Mouse (Mus musculus) stomach, postnatal 0 days (tissue): ENCODE measurements around the gene Usp51. TPM values are rescaled to one million over a fixed set of nuclear protein-coding genes. Genes with fewer than 3 reads are reported as not detected.
"Not testable (repeated sequence)": the region's sequence is repeated elsewhere in the genome, so short reads cannot be mapped to it uniquely, and the experiment has no call there.

Experiments
- ATAC-seq: fragments of 200-750 bp; cut with Nextera tagmentation; 2 replicates; pipeline ENCODE4 v1.8.0; 2017; ENCODE audit not compliant: low FRiP score, low TSS enrichment
- DNase-seq: peaks from one replicate; pipeline ENCODE4 v3.0.0-alpha.2; 2016; ENCODE audit warnings: low spot score
- H3K27ac ChIP-seq: fragments of 300-500 bp; sonication (generic); replicated peaks from 2 replicates; pipeline ENCODE4 v1.5.1; 2014; ENCODE audit warnings: mild to moderate bottlenecking, control low read depth
- H3K27me3 ChIP-seq: fragments of 300-500 bp; sonication (generic); 2 replicates; pipeline ENCODE4 v1.6.1; 2014; ENCODE audit warnings: low read length; ENCODE audit not compliant: control insufficient read depth, insufficient read depth
- H3K36me3 ChIP-seq: fragments of 300-500 bp; sonication (generic); 2 replicates; pipeline ENCODE4 v1.6.1; 2014; ENCODE audit warnings: low read length, mixed read lengths; ENCODE audit not compliant: control insufficient read depth, insufficient read depth
- H3K4me1 ChIP-seq: fragments of 300-500 bp; sonication (generic); replicated peaks from 2 replicates; pipeline ENCODE4 v1.6.1; 2014; ENCODE audit warnings: antibody characterized with exemption; ENCODE audit not compliant: control insufficient read depth, insufficient read depth
- H3K4me2 ChIP-seq: fragments of 300-500 bp; sonication (generic); replicated peaks from 2 replicates; pipeline ENCODE4 v1.6.1; 2014; ENCODE audit warnings: low read depth, mild to moderate bottlenecking, control low read depth, moderate library complexity
- H3K4me3 ChIP-seq: fragments of 300-500 bp; sonication (generic); 2 replicates; pipeline ENCODE4 v1.5.1; 2014; ENCODE audit warnings: low read depth, low read length, control low read depth
- H3K9ac ChIP-seq: fragments of 300-500 bp; sonication (generic); 2 replicates; pipeline ENCODE4 v1.6.1; 2014; ENCODE audit warnings: mild to moderate bottlenecking, low read length, control low read depth, mixed read lengths
- H3K9me3 ChIP-seq: fragments of 300-500 bp; sonication (generic); 2 replicates; pipeline ENCODE4 v1.6.1; 2016; ENCODE audit warnings: low read length; ENCODE audit not compliant: control insufficient read depth
- CTCF ChIP-seq: IDR thresholded peaks from 2 replicates; pipeline ENCODE4 v1.5.1; 2016; ENCODE audit warnings: antibody characterized with exemption, low read depth, mild to moderate bottlenecking, moderate library complexity
- EP300 ChIP-seq: optimal IDR thresholded peaks from 2 replicates; pipeline ENCODE3; 2016; ENCODE audit warnings: antibody characterized with exemption
- WGBS: fragments of 180-500 bp; shearing (Covaris S2); extraction: QIAGEN DNeasy Blood & Tissue Kit; methylation state at CpG from one replicate; pipeline ENCODE4 v1.1.7; 2014; 5-methylcytosine and 5-hydroxymethylcytosine counted together
- polyA plus RNA-seq: library from polyadenylated mRNA; unstranded; fragments of >200 nt; fragmentation: Nextera tagmentation; extraction: Ambion mirVana; gene quantifications from 2 replicates; pipeline ENCODE4 v1.2.1, GENCODE M21; 2015

Usp51 gene
- 0.30 and 0.31 TPM in 2 replicates for polyA plus RNA-seq

GRCm38 (mm10) chrX:153006387-153006841 is at the start of gene Usp51:
Gene Usp51 (plus strand): TSS chrX:153006469.
- no peaks in the 10 kb centered on the region for H3K4me1 ChIP-seq
- H3K9ac ChIP-seq: peak within 1 kb of the TSS; percentile 43; the same call in 1 of the 2 replicates
- no peak; the same call in 1 of the 2 replicates for ATAC-seq
- DNase-seq: peak; percentile 30
- H3K9me3 ChIP-seq: no peaks in the 10 kb centered on the region
- 22% methylated on average over 23 of the region's 23 CpGs for WGBS
- H3K27ac ChIP-seq: no peak within 1 kb of the TSS; the same call in 1 of the 2 replicates
- no peaks in the 10 kb centered on the region for H3K27me3 ChIP-seq
- peak within 1 kb of the TSS; percentile 49 for H3K4me3 ChIP-seq
- peak within 1 kb of the TSS; percentile 63 for H3K4me2 ChIP-seq
- peak; percentile 48 for TF ChIP-seq CTCF
- TF ChIP-seq EP300: no peak
- H3K36me3 ChIP-seq: no peaks in the 10 kb centered on the region

- Histone ChIP-seq H3K27ac (no peak overlapping the region), H3K4me3 (no peak overlapping the region), H3K27me3 (no peaks in the 10 kb centered on the region), H3K4me1 (no peaks in the 10 kb centered on the region), H3K9me3 (no peaks in the 10 kb centered on the region), H3K36me3 (no peaks in the 10 kb centered on the region), H3K4me2 (no peak overlapping the region), H3K9ac (no peak overlapping the region)
- TF ChIP-seq CTCF (no peak), EP300 (no peak)
- WGBS: 59% methylated on average over 6 of the region's 6 CpGs
- no peak for DNase-seq
- ATAC-seq: no peak
These were observed 36.7 kb upstream of the Usp51 start for GRCm38 (mm10) chrX:152969606-152970005.

GRCm38 (mm10) chrX:152973476-152974203 is 32.6 kb upstream of the Usp51 start:
- 16% methylated on average over 3 of the region's 19 CpGs for WGBS
- not testable (repeated sequence) for H3K4me3 ChIP-seq, DNase-seq, H3K4me2 ChIP-seq, H3K9ac ChIP-seq, H3K27ac ChIP-seq, H3K4me1 ChIP-seq, H3K27me3 ChIP-seq, H3K9me3 ChIP-seq, H3K36me3 ChIP-seq
- peak; percentile 67 for ATAC-seq

DNA sequence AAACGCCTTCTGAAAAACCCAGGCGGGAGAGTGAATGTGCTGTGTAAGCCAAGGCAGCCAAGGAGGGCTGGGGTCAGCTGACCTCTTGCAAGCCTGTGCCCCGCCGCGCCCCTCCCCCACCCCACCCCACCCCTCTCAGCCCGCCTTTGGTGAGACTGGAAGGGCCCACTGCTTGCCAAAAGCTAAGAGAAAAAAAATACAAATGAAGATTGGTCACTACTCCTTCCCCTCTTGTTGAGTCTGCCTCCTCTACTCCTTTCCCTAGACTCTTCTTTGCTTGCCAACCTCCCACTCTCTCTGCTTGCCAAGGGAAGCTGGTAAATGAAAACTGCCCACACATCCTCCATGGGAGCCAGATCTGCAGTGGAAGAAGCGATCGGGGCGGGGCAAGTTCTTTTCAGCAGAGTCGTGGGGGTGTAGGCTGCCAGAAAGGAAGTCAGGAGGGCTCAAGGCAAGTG is 32.0 kb upstream of the Usp51 start:
- TF ChIP-seq CTCF: no peak
- no peak for TF ChIP-seq EP300
- no peaks in the 10 kb centered on the region for H3K9me3 ChIP-seq
- H3K36me3 ChIP-seq: no peaks in the 10 kb centered on the region
- WGBS: 27% methylated on average over 7 of the region's 10 CpGs
- DNase-seq (peak; percentile 14), ATAC-seq (no peak; the same call in 1 of the 2 replicates)
- H3K4me3 ChIP-seq: no peak overlapping the region
- H3K4me2 ChIP-seq: no peak overlapping the region
- H3K27me3 ChIP-seq: no peaks in the 10 kb centered on the region
- no peak overlapping the region for H3K27ac ChIP-seq
- no peaks in the 10 kb centered on the region for H3K4me1 ChIP-seq
- H3K9ac ChIP-seq: no peak overlapping the region

GRCm38 (mm10) chrX:152976538-152976937 is 29.7 kb upstream of the Usp51 start:
- TF ChIP-seq EP300 (no peak), CTCF (no peak)
- Histone ChIP-seq H3K36me3 (no peaks in the 10 kb centered on the region), H3K9me3 (no peaks in the 10 kb centered on the region), H3K4me3 (no peak overlapping the region), H3K27ac (no peak overlapping the region), H3K4me1 (no peaks in the 10 kb centered on the region), H3K9ac (no peak overlapping the region), H3K27me3 (no peaks in the 10 kb centered on the region), H3K4me2 (no peak overlapping the region)
- DNase-seq: no peak
- ATAC-seq: no peak
- WGBS: 87% methylated on average over 6 of the region's 6 CpGs

- WGBS: 63% methylated on average over 2 of the region's 2 CpGs
- H3K9ac ChIP-seq: no peak overlapping the region
- no peak overlapping the region for H3K4me2 ChIP-seq
- H3K9me3 ChIP-seq: no peaks in the 10 kb centered on the region
- no peaks in the 10 kb centered on the region for H3K4me1 ChIP-seq
- ATAC-seq (no peak), DNase-seq (no peak)
- H3K27ac ChIP-seq: no peak overlapping the region
- H3K27me3 ChIP-seq: no peaks in the 10 kb centered on the region
- no peak overlapping the region for H3K4me3 ChIP-seq
- no peaks in the 10 kb centered on the region for H3K36me3 ChIP-seq
- TF ChIP-seq CTCF (peak; percentile 52), EP300 (no peak)
These were observed 21.3 kb upstream of the Usp51 start for GRCm38 (mm10) chrX:152985009-152985408.

- ATAC-seq, H3K4me1 ChIP-seq, H3K27ac ChIP-seq, H3K4me3 ChIP-seq, DNase-seq, H3K9ac ChIP-seq, H3K36me3 ChIP-seq, H3K4me2 ChIP-seq, H3K9me3 ChIP-seq, H3K27me3 ChIP-seq: not testable (repeated sequence)
These were observed 16.4 kb upstream of the Usp51 start for GRCm38 (mm10) chrX:152989852-152990251.

GRCm38 (mm10) chrX:152996105-152996504 is 10.2 kb upstream of the Usp51 start:
- not testable (repeated sequence) for H3K4me3 ChIP-seq, H3K4me1 ChIP-seq, H3K4me2 ChIP-seq, H3K9me3 ChIP-seq, ATAC-seq, H3K9ac ChIP-seq, H3K36me3 ChIP-seq, H3K27me3 ChIP-seq, H3K27ac ChIP-seq, DNase-seq
- no CpG with 5 or more reads among the region's 3 CpGs for WGBS
